Mouse (Mus musculus) spleen, embryonic (tissue): ENCODE results near the gene Map2k4.

Experiments used
- CTCF ChIA-PET: fragments of 350-600 bp; sonication (Branson Sonifier 250); formaldehyde crosslinking; loops from one replicate; lab custom pipeline; 2022; lab: Charles Lee

Map2k4 gene

GRCm38 (mm10) chr11:65776906-65777611 is 11.0 kb downstream of the Map2k4 start:
- CTCF ChIA-PET, result interaction anchor here (0.7 kb wide), 1 partner anchor 16 kb away, joined by 5 read pairs; no protein-coding TSS in a partner anchor

- CTCF ChIA-PET, result no interaction called here
These were observed 14.0 kb downstream of the Map2k4 start for GRCm38 (mm10) chr11:65773946-65774656.

DNA sequence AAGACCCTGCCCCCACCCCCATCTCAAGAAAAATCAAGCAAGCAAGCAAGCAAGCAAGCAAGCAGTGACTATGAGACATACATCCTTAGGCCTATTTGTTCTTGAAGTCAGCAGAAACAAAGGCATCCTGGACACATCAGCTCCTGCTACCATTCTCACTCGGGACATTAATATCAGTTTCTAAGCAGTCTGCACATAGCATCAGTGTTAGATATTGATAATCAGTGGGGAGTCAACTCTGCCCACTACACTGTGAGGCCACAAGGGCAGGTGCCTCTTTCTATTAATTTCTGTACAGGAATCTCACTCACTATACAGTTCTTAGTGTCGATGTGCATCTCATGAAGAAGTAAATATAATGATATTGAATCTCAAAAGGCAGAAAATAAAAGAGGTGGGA is 14.6 kb downstream of the Map2k4 start:
- CTCF ChIA-PET, result no interaction called here

DNA sequence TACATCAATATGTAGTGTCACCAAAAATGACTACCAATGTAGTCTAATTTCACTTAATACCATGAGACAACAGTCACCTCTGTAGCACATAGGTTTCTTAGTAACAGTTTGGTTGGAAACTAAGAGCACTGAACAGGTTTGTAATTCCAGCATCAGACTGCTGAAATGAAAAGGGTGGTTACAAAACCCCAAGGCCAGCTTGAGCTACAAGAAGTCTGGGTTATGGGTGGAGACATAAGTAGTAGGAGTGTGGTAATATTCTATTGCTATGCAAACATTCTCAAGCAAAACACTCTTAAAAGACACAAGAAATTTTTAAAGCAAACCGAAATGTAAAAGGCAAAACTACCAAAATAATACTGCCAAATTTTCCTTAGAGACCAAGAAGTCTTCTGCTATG is 16.6 kb downstream of the Map2k4 start:
- CTCF ChIA-PET, result no interaction called here

- CTCF ChIA-PET, result no interaction called here
These were observed 18.1 kb downstream of the Map2k4 start for GRCm38 (mm10) chr11:65769990-65770389.

GRCm38 (mm10) chr11:65768445-65768844 is 19.7 kb downstream of the Map2k4 start:
- CTCF ChIA-PET, result no interaction called here

- CTCF ChIA-PET, result no interaction called here
These were observed 27.2 kb downstream of the Map2k4 start for GRCm38 (mm10) chr11:65760912-65761311.

DNA sequence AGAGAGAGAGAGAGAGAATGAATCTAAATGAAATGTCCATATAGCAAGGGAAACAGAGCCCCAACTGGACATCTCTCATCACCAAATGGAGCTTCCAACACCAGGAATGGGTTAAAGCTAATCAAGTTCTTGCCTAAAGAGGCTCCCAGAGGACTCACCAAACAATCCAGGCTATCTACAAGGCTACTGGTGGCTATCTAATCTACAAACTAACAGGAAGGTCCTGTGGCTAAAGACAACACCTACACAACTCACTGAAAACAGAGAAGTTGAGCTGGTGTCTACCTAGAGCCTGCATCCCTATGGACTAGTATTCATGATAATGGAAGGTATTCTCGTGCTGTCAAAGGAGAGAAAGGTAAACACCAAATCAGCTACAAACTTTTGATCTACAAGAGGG is 28.7 kb downstream of the Map2k4 start:
- CTCF ChIA-PET, result no interaction called here

DNA sequence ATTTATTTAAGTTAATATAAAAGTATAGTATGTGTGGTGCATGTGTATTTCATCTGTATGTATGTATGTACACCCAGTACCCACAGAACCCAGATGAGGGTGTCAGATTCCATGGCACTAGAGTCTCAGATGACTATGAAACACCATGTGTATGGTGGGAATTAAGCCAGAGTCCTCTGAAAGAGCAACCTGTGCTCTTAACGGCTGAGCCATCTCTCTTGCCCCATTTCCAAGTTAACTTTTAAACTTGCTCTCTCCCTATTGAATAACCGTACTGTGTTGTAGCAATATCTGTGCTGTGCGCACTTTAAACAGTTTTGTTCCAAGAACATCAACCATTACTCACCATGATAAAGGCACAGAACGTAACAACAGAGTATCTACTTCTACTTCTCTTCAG is 33.9 kb downstream of the Map2k4 start:
- CTCF ChIA-PET, result no interaction called here

DNA sequence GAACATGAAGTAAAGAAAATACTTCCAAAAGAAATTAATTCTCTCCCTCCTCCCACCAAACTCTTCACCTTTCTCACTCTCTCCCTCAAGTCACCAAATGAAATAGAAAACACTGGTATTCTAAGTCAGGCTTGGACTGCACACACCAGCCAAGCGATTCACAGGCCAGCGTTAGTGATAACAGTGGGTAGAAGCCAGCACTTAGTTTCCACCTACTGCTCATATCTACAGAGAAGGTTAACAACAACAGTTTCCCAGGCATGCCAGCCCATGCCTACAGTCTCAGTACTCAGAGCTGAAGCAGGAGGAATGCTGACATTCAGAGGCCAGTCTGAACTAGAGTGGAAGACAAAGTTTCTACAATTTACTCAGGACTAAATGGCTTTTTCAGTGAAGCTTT is 34.5 kb downstream of the Map2k4 start:
- CTCF ChIA-PET, result no interaction called here

DNA sequence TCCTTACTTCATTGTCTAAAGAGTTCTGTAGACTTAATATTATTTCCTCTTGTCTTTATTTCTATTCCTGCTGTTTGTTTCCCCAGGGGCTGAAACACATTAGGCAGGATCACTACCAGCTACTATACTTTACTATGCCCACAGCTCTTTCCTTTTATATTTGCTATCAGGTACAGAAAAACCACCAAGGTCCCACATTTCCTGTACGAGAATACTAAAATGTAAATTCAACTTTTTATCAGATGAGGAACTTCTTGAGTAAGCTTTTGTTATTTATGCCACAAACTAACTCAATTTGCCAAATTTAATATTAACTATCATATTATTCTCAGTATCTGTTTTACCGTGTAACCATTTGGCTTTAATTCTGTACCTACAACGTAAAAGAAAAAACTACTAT is 37.6 kb downstream of the Map2k4 start:
- CTCF ChIA-PET, result no interaction called here

GRCm38 (mm10) chr11:65747433-65747832 is 40.7 kb downstream of the Map2k4 start:
- CTCF ChIA-PET, result no interaction called here

DNA sequence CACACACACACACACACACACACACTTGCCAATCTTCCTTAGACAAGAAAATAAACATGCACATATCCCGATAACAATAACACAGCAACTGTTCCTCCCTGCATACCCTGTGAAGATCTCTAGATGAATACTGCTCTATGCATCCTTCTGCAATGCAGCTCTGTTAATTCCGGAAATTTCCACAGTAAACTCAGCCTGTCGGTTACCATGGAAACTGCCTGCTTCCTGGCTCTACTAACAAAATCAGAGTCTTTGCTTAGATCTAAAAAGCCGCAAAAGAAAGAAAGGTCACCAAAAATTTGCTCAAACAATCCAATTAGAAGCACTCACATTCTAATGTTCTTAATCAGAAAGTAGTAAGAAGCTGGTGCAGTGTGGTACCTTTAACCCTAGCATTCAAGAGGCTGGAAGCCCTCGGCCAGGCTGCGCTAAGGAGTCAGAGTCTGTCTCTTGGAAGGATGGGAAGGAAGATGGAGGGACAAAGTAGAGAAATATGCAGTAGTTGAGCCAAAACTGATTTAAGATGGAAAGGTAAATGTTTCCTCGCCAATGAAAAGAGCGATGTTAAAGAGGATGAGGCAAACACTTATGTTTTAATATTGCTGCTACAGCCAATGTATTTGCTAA is 42.3 kb downstream of the Map2k4 start:
- CTCF ChIA-PET, result no interaction called here

DNA sequence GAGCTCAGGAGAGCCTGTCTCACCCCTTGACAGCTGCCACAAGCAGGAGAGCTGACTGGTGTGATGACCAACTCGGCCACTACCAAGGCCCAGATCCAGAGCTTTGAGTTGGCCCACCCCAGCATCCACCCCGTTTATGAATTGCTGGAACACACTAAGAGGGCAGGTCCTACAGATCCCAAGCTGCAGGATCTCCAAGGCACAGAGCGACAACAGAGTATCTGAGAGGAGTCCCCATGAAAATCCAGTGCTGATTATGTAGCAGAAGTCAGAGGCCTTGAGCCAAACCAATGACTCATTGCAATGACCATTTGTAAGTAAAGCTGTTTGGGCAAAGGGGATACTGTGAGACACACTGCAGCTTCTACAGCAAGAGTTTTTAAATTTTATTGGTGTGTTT is 44.2 kb downstream of the Map2k4 start:
- CTCF ChIA-PET, result no interaction called here

DNA sequence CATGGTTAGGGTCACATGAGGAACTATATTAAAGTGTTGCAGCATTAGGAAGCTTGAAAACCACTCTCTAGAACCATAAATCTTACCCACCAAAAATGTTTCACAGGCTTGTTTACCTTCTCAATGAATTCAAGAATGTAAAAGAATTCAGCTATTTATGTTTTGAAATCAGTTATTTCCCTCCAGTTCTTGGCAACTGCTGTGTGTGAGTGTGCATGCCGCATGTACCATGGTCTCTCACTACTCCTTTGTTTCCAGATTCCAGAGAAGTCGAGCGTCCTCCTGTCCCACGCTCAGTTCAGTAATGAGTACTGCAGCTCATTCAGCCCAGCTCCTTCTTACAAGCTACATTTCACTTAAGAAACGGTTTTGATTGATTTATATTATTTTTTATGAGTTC is 47.3 kb downstream of the Map2k4 start:
- CTCF ChIA-PET, result no interaction called here

DNA sequence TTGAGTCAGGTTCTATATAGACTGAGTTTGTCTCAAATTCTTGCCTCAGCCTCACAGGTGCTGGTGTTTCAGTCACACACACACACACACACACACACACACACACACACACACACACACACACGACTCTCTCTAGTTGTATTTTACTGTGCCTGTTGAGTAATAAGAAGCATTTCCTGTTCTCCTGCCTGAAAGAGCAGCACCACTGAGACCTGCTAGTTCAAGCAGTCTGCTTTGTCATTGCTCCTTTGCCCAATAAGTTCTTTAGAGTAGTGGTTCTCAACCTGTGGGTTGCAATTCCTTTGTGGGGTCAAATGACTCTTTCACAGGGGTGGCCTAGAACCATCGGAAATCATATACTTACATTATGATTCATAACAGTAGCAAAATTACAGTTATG is 47.7 kb downstream of the Map2k4 start:
- CTCF ChIA-PET, result no interaction called here

- CTCF ChIA-PET, result no interaction called here
These were observed 48.2 kb downstream of the Map2k4 start for GRCm38 (mm10) chr11:65739880-65740279.

DNA sequence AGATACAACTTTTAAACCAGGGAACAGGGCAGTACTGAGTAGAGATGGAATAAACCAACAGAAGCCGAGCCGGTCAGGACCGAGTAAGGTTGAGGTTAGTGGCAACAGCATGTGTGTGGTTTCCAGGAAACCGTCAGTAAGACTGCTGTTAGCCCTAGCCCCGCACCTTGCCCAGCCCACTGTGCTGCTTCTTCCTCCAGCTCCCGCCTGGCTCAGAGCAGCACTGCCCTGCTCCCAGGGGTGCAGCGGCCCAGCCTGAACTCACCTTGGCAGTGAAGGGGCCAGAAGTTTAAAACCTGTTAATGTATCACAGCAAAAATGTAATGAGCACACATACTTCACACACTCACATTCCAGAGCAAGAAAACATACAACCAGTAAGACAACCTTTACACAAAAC is 53.4 kb downstream of the Map2k4 start:
- CTCF ChIA-PET, result no interaction called here

- CTCF ChIA-PET, result no interaction called here
These were observed 58.4 kb downstream of the Map2k4 start for GRCm38 (mm10) chr11:65729623-65730217.

DNA sequence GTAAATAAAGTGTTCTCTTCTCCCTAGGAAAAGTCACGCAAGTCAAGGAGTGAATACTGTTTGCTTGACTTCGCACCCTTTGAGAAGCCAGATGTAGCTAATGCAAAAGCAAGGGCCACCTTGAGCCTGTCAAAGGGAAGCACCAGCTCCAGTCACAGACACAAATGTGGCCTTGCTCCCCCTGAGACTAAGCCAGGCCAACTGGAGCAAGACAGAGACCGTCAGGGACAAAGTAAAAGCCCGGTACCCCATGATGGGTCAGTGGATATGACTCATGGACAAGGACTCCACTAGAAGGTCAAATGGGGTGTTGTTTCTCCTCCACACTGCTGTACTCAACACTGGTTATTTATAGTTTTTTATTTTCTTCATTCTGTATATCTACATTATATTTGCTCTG is 59.2 kb downstream of the Map2k4 start:
- CTCF ChIA-PET, result no interaction called here

DNA sequence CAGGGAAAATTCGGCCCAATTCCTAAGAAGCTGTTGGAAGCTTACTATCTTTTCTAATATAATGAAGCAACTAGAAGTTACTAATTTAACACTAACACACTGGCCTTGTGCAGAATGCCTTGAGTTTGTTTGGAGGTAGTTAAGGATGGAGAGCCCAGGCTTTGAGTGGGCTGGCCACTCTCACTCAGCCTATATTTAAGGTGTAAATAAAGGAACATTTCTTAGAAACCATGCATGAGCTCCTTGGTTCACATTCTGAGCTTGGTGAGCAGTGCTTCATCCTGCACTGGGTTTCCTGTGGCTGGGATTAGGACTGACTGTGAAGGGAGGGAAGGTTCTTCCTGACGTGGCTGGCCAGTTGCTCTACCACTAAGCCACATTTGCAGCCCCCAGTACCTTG is 64.4 kb downstream of the Map2k4 start:
- CTCF ChIA-PET, result no interaction called here

GRCm38 (mm10) chr11:65721615-65722014 is 66.5 kb downstream of the Map2k4 start:
- CTCF ChIA-PET, result no interaction called here

DNA sequence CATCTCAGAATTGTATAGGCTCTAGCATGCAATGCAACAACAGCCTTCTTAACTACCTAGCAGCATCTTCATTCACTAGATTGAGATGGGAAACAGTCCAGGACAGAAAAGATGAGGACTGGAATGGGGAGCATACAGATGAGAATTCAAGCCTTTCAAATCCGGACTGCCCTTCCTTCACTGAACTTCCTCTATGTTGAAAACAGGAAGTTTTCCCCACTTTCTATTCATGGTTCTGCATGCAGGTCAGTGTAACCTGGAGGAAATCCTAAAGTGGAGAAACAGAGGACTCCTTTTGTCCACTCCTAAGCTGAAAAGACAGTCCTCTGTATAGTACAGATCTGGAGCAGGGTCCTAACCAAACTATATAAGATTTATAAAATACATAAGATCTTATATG is 68.1 kb downstream of the Map2k4 start:
- CTCF ChIA-PET, result no interaction called here
